Comparison of ENCODE assay signal across 16 mouse cellular contexts in the genomic region with DNA sequence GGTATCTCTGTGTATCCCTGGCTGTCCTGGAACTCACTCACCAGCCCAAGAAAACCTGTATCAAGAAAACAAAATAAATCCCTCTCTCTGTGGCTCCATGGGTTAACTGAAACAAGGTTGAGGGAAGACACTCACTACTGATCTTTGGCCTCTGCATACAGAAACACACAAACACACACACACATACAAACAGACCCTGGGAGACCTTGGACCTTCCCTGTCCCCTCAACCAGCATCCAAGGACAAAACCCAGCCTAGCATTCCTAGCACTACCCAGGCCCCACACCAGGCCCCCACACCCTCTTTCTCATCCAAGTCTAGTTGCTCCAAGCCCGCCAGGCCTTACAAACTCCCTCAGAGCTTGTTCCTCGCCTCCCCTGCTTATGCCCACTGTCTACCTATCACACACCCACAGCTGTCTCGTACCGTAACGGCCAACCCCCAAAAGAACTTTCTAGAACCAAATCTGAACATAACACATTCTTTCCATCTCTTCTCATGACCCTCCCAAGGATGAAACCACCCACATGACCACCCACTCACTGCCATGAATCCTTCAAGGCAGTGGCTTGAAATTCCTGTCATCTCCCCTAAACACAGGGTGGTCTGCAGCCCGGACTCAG. TPM values are rescaled to one million over a fixed set of nuclear protein-coding genes. Genes with fewer than 3 reads are reported as not detected.
DNase-seq lines count a peak whose midpoint lies in the region; ATAC-seq lines count a peak whose summit lies in the region.
"Had no signal": no experiment of that assay in that cellular context is flagged by ENCODE, and none has a peak within 500 bp of the region (broad histone marks: within the 10 kb centered on the region; RNA-seq: fewer than 3 reads in every experiment).

No protein-coding gene starts in this region.

- no peak overlapping the region for H3K4me2 ChIP-seq in intestine, embryonic 15.5 days (replicated peaks)
- no peak overlapping the region for H3K4me2 ChIP-seq in intestine, embryonic 16.5 days (ENCODE audit: low read depth, low read length)
- H3K4me2 ChIP-seq: heart, embryonic 15.5 days had no signal

- no peak for ATAC-seq in intestine, embryonic 15.5 days
- ATAC-seq in intestine, embryonic 16.5 days: no peak
- ATAC-seq in megakaryocyte progenitor cell, adult 5-6 weeks (replicated peaks; ENCODE audit: poor library complexity): no peak
- ATAC-seq: hindbrain, postnatal 0 days had no signal

- H3K4me1 ChIP-seq in intestine, embryonic 15.5 days (replicated peaks): peaks cover 59% of the 10 kb centered on the region
- H3K4me1 ChIP-seq in intestine, embryonic 16.5 days (ENCODE audit: control insufficient read depth, insufficient read depth, low read length): peaks cover 57% of the 10 kb centered on the region
- peaks cover 85% of the 10 kb centered on the region for H3K4me1 ChIP-seq in limb, embryonic 10.5 days

- H3K27me3 ChIP-seq in intestine, embryonic 15.5 days (replicated peaks): no peaks in the 10 kb centered on the region
- no peaks in the 10 kb centered on the region for H3K27me3 ChIP-seq in intestine, embryonic 16.5 days (replicated peaks; ENCODE audit: control insufficient read depth, insufficient read depth, low read length)
- H3K27me3 ChIP-seq in limb, embryonic 10.5 days (ENCODE audit: low read depth, poor library complexity, severe bottlenecking): no peaks in the 10 kb centered on the region
- no peaks in the 10 kb centered on the region for H3K27me3 ChIP-seq in splenic B cell, adult 2 months (ENCODE audit: control insufficient read depth, insufficient read depth, low read length, poor library complexity, severe bottlenecking)
- H3K27me3 ChIP-seq: heart, embryonic 15.5 days; lung, embryonic 15.5 days had no signal

- no peak overlapping the region for H3K4me3 ChIP-seq in intestine, embryonic 15.5 days (replicated peaks)
- no peak overlapping the region for H3K4me3 ChIP-seq in intestine, embryonic 16.5 days (ENCODE audit: low read length)
- H3K4me3 ChIP-seq in limb, embryonic 10.5 days: no peak overlapping the region
- H3K4me3 ChIP-seq: heart, embryonic 15.5 days; lung, embryonic 15.5 days had no signal

- peak; percentile 1 for DNase-seq in retina, postnatal 1 day
- DNase-seq in retina, embryonic 14.5 days (ENCODE audit: low spot score): no peak
- DNase-seq in limb, embryonic 10.5 days (ENCODE audit: low spot score): no peak
- peak; percentile 67 for DNase-seq in splenic B cell, adult 2 months (ENCODE audit: low read depth, low spot score)
- no peak for DNase-seq in right cerebral cortex, postnatal 4 days
- DNase-seq: adrenal gland, postnatal 36 days; cerebellum, adult 11 months; gastrocnemius, postnatal 36 days; kidney, postnatal 14 days; thymus, adult 2 months had no signal

- no peaks in the 10 kb centered on the region for H3K36me3 ChIP-seq in intestine, embryonic 15.5 days
- no peaks in the 10 kb centered on the region for H3K36me3 ChIP-seq in intestine, embryonic 16.5 days (ENCODE audit: control insufficient read depth, insufficient read depth, low read length)
- no peaks in the 10 kb centered on the region for H3K36me3 ChIP-seq in limb, embryonic 10.5 days
- H3K36me3 ChIP-seq in splenic B cell, adult 2 months (ENCODE audit: control insufficient read depth, insufficient read depth, low read length, poor library complexity, severe bottlenecking): no peaks in the 10 kb centered on the region
- H3K36me3 ChIP-seq: heart, embryonic 15.5 days; lung, embryonic 15.5 days had no signal

- 72% methylated on average over 6 of the region's 6 CpGs for WGBS in intestine, embryonic 15.5 days
- WGBS in intestine, embryonic 16.5 days: 82% methylated on average over 6 of the region's 6 CpGs
- 91% methylated on average over 6 of the region's 6 CpGs for WGBS in limb, embryonic 10.5 days

- H3K9me3 ChIP-seq in intestine, embryonic 15.5 days: no peaks in the 10 kb centered on the region
- no peaks in the 10 kb centered on the region for H3K9me3 ChIP-seq in intestine, embryonic 16.5 days (ENCODE audit: control insufficient read depth, low read length)
- no peaks in the 10 kb centered on the region for H3K9me3 ChIP-seq in limb, embryonic 10.5 days (replicated peaks)
- H3K9me3 ChIP-seq: heart, embryonic 15.5 days; lung, embryonic 15.5 days had no signal

- H3K27ac ChIP-seq in intestine, embryonic 15.5 days: peak overlapping the region; percentile 66; the same call in 1 of the 2 replicates
- no peak overlapping the region for H3K27ac ChIP-seq in intestine, embryonic 16.5 days (ENCODE audit: low read length)
- peak overlapping the region; percentile 80 for H3K27ac ChIP-seq in limb, embryonic 10.5 days

- H3K9ac ChIP-seq in intestine, embryonic 15.5 days: no peak overlapping the region
- no peak overlapping the region for H3K9ac ChIP-seq in intestine, embryonic 16.5 days (ENCODE audit: low read depth, low read length)
- H3K9ac ChIP-seq: heart, embryonic 15.5 days; lung, embryonic 15.5 days had no signal

RNA-seq across cellular contexts. Expression of a gene that starts 16.2 kb away (rescaled TPM):
- polyA plus RNA-seq in intestine, embryonic 15.5 days (2015; fragmentation: Nextera tagmentation; extraction: Ambion mirVana): 5.4 and 6.1 TPM in 2 replicates
- polyA plus RNA-seq in intestine, embryonic 16.5 days (2015; fragmentation: Nextera tagmentation; extraction: Ambion mirVana): 4.1 and 4.8 TPM in 2 replicates
- polyA plus RNA-seq in limb, embryonic 10.5 days (2016; fragmentation: Nextera tagmentation; extraction: Ambion mirVana): 9.2 and 9.6 TPM in 2 replicates
- 4.8 and 7.5 TPM in 2 replicates for total RNA-seq in megakaryocyte progenitor cell, adult 5-6 weeks (2015)
- 5.7 and 9.2 TPM in 2 replicates for total RNA-seq in megakaryocyte progenitor cell, adult 5-6 weeks (2017)

RNA-seq across cellular contexts. Expression of a gene that starts 31.5 kb away (rescaled TPM):
- polyA plus RNA-seq in intestine, embryonic 15.5 days (2015; fragmentation: Nextera tagmentation; extraction: Ambion mirVana): 4.8 and 6.1 TPM in 2 replicates
- 4.6 and 5.5 TPM in 2 replicates for polyA plus RNA-seq in intestine, embryonic 16.5 days (2015; fragmentation: Nextera tagmentation; extraction: Ambion mirVana)
- polyA plus RNA-seq in limb, embryonic 10.5 days (2016; fragmentation: Nextera tagmentation; extraction: Ambion mirVana): 5.2 and 7.6 TPM in 2 replicates
- total RNA-seq in megakaryocyte progenitor cell, adult 5-6 weeks (2015): 0.12 TPM in 1 of 2 replicates, not detected in the other
- total RNA-seq in megakaryocyte progenitor cell, adult 5-6 weeks (2017): 0.14 TPM in 1 of 2 replicates, not detected in the other

Comparison
In these comparisons a context has a peak if more than half of its experiments do, and no peak if none do; other contexts are left out.
1. DNase-seq: peak in retina, postnatal 1 day (single experiment) and splenic B cell, adult 2 months (single experiment); none in retina, embryonic 14.5 days (single experiment), limb, embryonic 10.5 days (single experiment) and right cerebral cortex, postnatal 4 days (single experiment).